Mouse (Mus musculus) myocyte (in vitro differentiated cells): ENCODE results near the gene Efhd1. TPM values are rescaled to one million over a fixed set of nuclear protein-coding genes. Genes with fewer than 3 reads are reported as not detected.
A peak's percentile ranks its signal among the peaks of the same experiment; 100 is the strongest.

Experiments used
- H3K27me3 ChIP-seq: one replicate; pipeline ENCODE4 v1.6.1; 2011; ENCODE audit not compliant: control insufficient read depth, insufficient read depth, insufficient read length
- H3K36me3 ChIP-seq: one replicate; pipeline ENCODE4 v1.6.1; 2011; ENCODE audit not compliant: control insufficient read depth, insufficient read depth
- H3K4me2 ChIP-seq: one replicate; pipeline ENCODE4 v1.6.1; 2011; ENCODE audit warnings: low read depth, control low read depth
- H3K4me3 ChIP-seq: one replicate; pipeline ENCODE4 v1.5.1; 2011; ENCODE audit warnings: mild to moderate bottlenecking, control low read depth, moderate library complexity
- H3K79me2 ChIP-seq: one replicate; pipeline ENCODE4 v1.6.1; 2011; ENCODE audit not compliant: control insufficient read depth, insufficient read depth
- H3ac ChIP-seq: one replicate; pipeline ENCODE4 v1.6.1; 2011; ENCODE audit not compliant: control insufficient read depth, insufficient read length
- CEBPB ChIP-seq: IDR thresholded peaks from 2 replicates; pipeline ENCODE4 v1.6.1; 2011; ENCODE audit warnings: mild to moderate bottlenecking, moderate library complexity; ENCODE audit not compliant: poor library complexity, insufficient read depth, severe bottlenecking
- E2F4 ChIP-seq: IDR thresholded peaks from one replicate; pipeline ENCODE4 v1.6.1; 2011; ENCODE audit warnings: mild to moderate bottlenecking, control low read depth, moderate library complexity; ENCODE audit not compliant: insufficient read depth
- MAX ChIP-seq: IDR thresholded peaks from one replicate; pipeline ENCODE4 v1.6.1; 2011; ENCODE audit warnings: low read depth, mild to moderate bottlenecking, control low read depth
- MYOD1 ChIP-seq, 3 experiments: IDR thresholded peaks; one replicate each; pipeline ENCODE4 v1.6.1; 2011; ENCODE audit warnings: control low read depth in 2 of 3, low read depth in 2 of 3, mild to moderate bottlenecking in 2 of 3, moderate library complexity in 1 of 3; ENCODE audit not compliant: insufficient read length in 2 of 3, control insufficient read depth in 1 of 3
- MYOG ChIP-seq, 3 experiments: IDR thresholded peaks; one replicate each; pipeline ENCODE4 v1.6.1; 2011; ENCODE audit warnings: control low read depth in 2 of 3, low read depth in 2 of 3, mild to moderate bottlenecking in 2 of 3; ENCODE audit not compliant: insufficient read length in 2 of 3, control insufficient read depth in 1 of 3, insufficient read depth in 1 of 3
- POLR2A ChIP-seq: IDR thresholded peaks from one replicate; pipeline ENCODE4 v1.6.1; 2011; ENCODE audit warnings: low read depth, mild to moderate bottlenecking, control low read depth, moderate library complexity; ENCODE audit not compliant: insufficient read length
- POLR2AphosphoS2 ChIP-seq: IDR thresholded peaks from one replicate; pipeline ENCODE4 v1.6.1; 2011; ENCODE audit warnings: low read depth, control low read depth; ENCODE audit not compliant: insufficient read length
- REST ChIP-seq: IDR thresholded peaks from one replicate; pipeline ENCODE4 v1.6.1; 2011; ENCODE audit warnings: mild to moderate bottlenecking, control low read depth, moderate library complexity; ENCODE audit not compliant: insufficient read depth, insufficient read length
- SRF ChIP-seq: IDR thresholded peaks from one replicate; pipeline ENCODE4 v1.6.1; 2011; ENCODE audit warnings: low read depth; ENCODE audit not compliant: control insufficient read depth, insufficient read length
- TCF12 ChIP-seq: IDR thresholded peaks from one replicate; pipeline ENCODE4 v1.6.1; 2011; ENCODE audit warnings: mild to moderate bottlenecking, control low read depth; ENCODE audit not compliant: poor library complexity, insufficient read depth, severe bottlenecking
- TCF3 ChIP-seq: IDR thresholded peaks from one replicate; pipeline ENCODE4 v1.6.1; 2011; ENCODE audit warnings: low read depth, control low read depth; ENCODE audit not compliant: insufficient read length
- USF1 ChIP-seq: IDR thresholded peaks from one replicate; pipeline ENCODE4 v1.6.1; 2011; ENCODE audit warnings: low read depth, mild to moderate bottlenecking, control low read depth, moderate library complexity
- polyA plus RNA-seq: library from polyadenylated mRNA; unstranded; fragments of >200 nt; fragmentation: generic; extraction: Trizol; gene quantifications from one replicate; pipeline ENCODE4 v1.2.1, GENCODE M21; 2012; ENCODE audit warnings: missing spikeins

Gene Efhd1
- 2.1 TPM for polyA plus RNA-seq

- H3K4me2 ChIP-seq: peak within 1 kb of the TSS; percentile 75
- H3K4me3 ChIP-seq: peak within 1 kb of the TSS; percentile 17
- TF ChIP-seq TCF12 (no peak), POLR2A (peak; percentile 47), E2F4 (no peak), CEBPB (no peak)
- H3K79me2 ChIP-seq: no peaks in the 10 kb centered on the region
- H3K36me3 ChIP-seq: no peaks in the 10 kb centered on the region
- peaks cover 10% of the 10 kb centered on the region for H3K27me3 ChIP-seq
- no peak within 1 kb of the TSS for H3ac ChIP-seq
Observed at GRCm38 (mm10) chr1:87264134-87265006, at the start of gene Efhd1. Gene Efhd1 (plus strand): TSS chr1:87264363.

GRCm38 (mm10) chr1:87214748-87215147 lies 49.4 kb upstream of the Efhd1 start:
- Histone ChIP-seq H3K79me2 (peaks cover 56% of the 10 kb centered on the region), H3K4me3 (peak overlapping the region; percentile 93), H3K4me2 (peak overlapping the region; percentile 99), H3K27me3 (no peaks in the 10 kb centered on the region), H3K36me3 (peaks cover 22% of the 10 kb centered on the region), H3ac (peak overlapping the region; percentile 77)
- no peak for TF ChIP-seq TCF3
- TF ChIP-seq POLR2AphosphoS2: no peak
- TF ChIP-seq MAX: no peak
- TF ChIP-seq MYOG (IDR thresholded peaks at IDR 0.05; ENCODE audit: control insufficient read depth in 1 of 3, insufficient read depth in 1 of 3, insufficient read length in 2 of 3, low read depth in 2 of 3): no peak
- no peak for TF ChIP-seq SRF

GRCm38 (mm10) chr1:87217938-87218337 lies 46.2 kb upstream of the Efhd1 start:
- H3K36me3 ChIP-seq: peaks cover 52% of the 10 kb centered on the region
- H3K4me2 ChIP-seq: peak overlapping the region; percentile 22
- H3K27me3 ChIP-seq: no peaks in the 10 kb centered on the region
- no peak overlapping the region for H3ac ChIP-seq
- no peak for TF ChIP-seq CEBPB
- TF ChIP-seq USF1: no peak
- TF ChIP-seq SRF: no peak
- no peak for TF ChIP-seq MYOD1 (IDR thresholded peaks at IDR 0.05; ENCODE audit: control insufficient read depth in 1 of 3, insufficient read length in 2 of 3, low read depth in 2 of 3)
- no peak for TF ChIP-seq POLR2A
- TF ChIP-seq TCF3: no peak
- no peak for TF ChIP-seq REST
- TF ChIP-seq MYOG (IDR thresholded peaks at IDR 0.05; ENCODE audit: control insufficient read depth in 1 of 3, insufficient read depth in 1 of 3, insufficient read length in 2 of 3, low read depth in 2 of 3): no peak
- no peak for TF ChIP-seq POLR2AphosphoS2
- TF ChIP-seq MAX: no peak
- TF ChIP-seq TCF12: no peak
- no peak for TF ChIP-seq E2F4
- H3K79me2 ChIP-seq: peaks cover 69% of the 10 kb centered on the region
- no peak overlapping the region for H3K4me3 ChIP-seq

- peaks cover 91% of the 10 kb centered on the region for H3K36me3 ChIP-seq
- TF ChIP-seq E2F4 (no peak), SRF (no peak), MAX (no peak), TCF12 (no peak), USF1 (no peak), CEBPB (no peak), POLR2A (no peak), POLR2AphosphoS2 (no peak), TCF3 (no peak), REST (no peak), MYOD1 (IDR thresholded peaks at IDR 0.05; ENCODE audit: control insufficient read depth in 1 of 3, insufficient read length in 2 of 3, low read depth in 2 of 3) (no peak), MYOG (IDR thresholded peaks at IDR 0.05; ENCODE audit: control insufficient read depth in 1 of 3, insufficient read depth in 1 of 3, insufficient read length in 2 of 3, low read depth in 2 of 3) (no peak)
- peaks cover 9% of the 10 kb centered on the region for H3K79me2 ChIP-seq
- no peak overlapping the region for H3K4me3 ChIP-seq
- no peak overlapping the region for H3ac ChIP-seq
- H3K27me3 ChIP-seq: no peaks in the 10 kb centered on the region
- H3K4me2 ChIP-seq: no peak overlapping the region
Observed at GRCm38 (mm10) chr1:87225739-87226138, 38.4 kb upstream of the Efhd1 start.

- H3K79me2 ChIP-seq: peaks cover 8% of the 10 kb centered on the region
- no peak overlapping the region for H3K4me3 ChIP-seq
- H3K27me3 ChIP-seq: no peaks in the 10 kb centered on the region
- no peak overlapping the region for H3K4me2 ChIP-seq
- TF ChIP-seq SRF (no peak), MYOD1 (IDR thresholded peaks at IDR 0.05; ENCODE audit: control insufficient read depth in 1 of 3, insufficient read length in 2 of 3, low read depth in 2 of 3) (no peak), REST (no peak), USF1 (no peak), TCF12 (no peak), MYOG (IDR thresholded peaks at IDR 0.05; ENCODE audit: control insufficient read depth in 1 of 3, insufficient read depth in 1 of 3, insufficient read length in 2 of 3, low read depth in 2 of 3) (no peak), MAX (no peak), POLR2AphosphoS2 (no peak), TCF3 (no peak), E2F4 (no peak), POLR2A (no peak), CEBPB (no peak)
- H3K36me3 ChIP-seq: peaks cover 88% of the 10 kb centered on the region
- no peak overlapping the region for H3ac ChIP-seq
Observed at GRCm38 (mm10) chr1:87226409-87227159, 37.6 kb upstream of the Efhd1 start.
